Mouse (Mus musculus): ENCODE measurements around the gene Fahd1. TPM values are rescaled to one million over a fixed set of nuclear protein-coding genes. Genes with fewer than 3 reads are reported as not detected.

The Fahd1 gene
- polyA plus RNA-seq, 1 experiment from 2014 or later, result 77.1 TPM

- H3K4me2 ChIP-seq (replicated peaks), result no peak overlapping the region
- H3K9ac ChIP-seq, result no peak overlapping the region
- no peaks in the 10 kb centered on the region for H3K36me3 ChIP-seq
- no peaks in the 10 kb centered on the region for H3K9me3 ChIP-seq
- ATAC-seq, result no peak
- H3K4me1 ChIP-seq (replicated peaks), result no peaks in the 10 kb centered on the region
- whole genome bisulfite sequencing, result 53% methylated on average over 3 of the region's 3 CpGs
- H3K27me3 ChIP-seq (replicated peaks), result no peaks in the 10 kb centered on the region
- no peak overlapping the region for H3K4me3 ChIP-seq (replicated peaks)
- H3K27ac ChIP-seq, result no peak overlapping the region
Measured at GRCm38 (mm10) chr17:24821351-24822280, 28.5 kb downstream of the Fahd1 start.

- Histone ChIP-seq H3K9ac (no peak overlapping the region), H3K36me3 (no peaks in the 10 kb centered on the region), H3K4me1 (replicated peaks) (no peaks in the 10 kb centered on the region), H3K9me3 (no peaks in the 10 kb centered on the region), H3K27ac (no peak overlapping the region), H3K4me3 (replicated peaks) (no peak overlapping the region), H3K27me3 (replicated peaks) (no peaks in the 10 kb centered on the region), H3K4me2 (replicated peaks) (no peak overlapping the region)
- 44% methylated on average over 2 of the region's 2 CpGs for WGBS
- ATAC-seq, result no peak
Measured at GRCm38 (mm10) chr17:24819469-24819868, 30.7 kb downstream of the Fahd1 start.

GRCm38 (mm10) chr17:24818172-24818571 is 32.0 kb downstream of the Fahd1 start:
- WGBS, result 42% methylated on average over 6 of the region's 6 CpGs
- ATAC-seq, result no peak

GRCm38 (mm10) chr17:24817503-24817902 is 32.7 kb downstream of the Fahd1 start:
- no peak overlapping the region for H3K9ac ChIP-seq
- H3K27me3 ChIP-seq (replicated peaks), result no peaks in the 10 kb centered on the region
- H3K4me1 ChIP-seq (replicated peaks), result no peaks in the 10 kb centered on the region
- no peak for ATAC-seq
- no peaks in the 10 kb centered on the region for H3K9me3 ChIP-seq
- H3K27ac ChIP-seq, result no peak overlapping the region
- H3K4me3 ChIP-seq (replicated peaks), result no peak overlapping the region
- no peaks in the 10 kb centered on the region for H3K36me3 ChIP-seq
- H3K4me2 ChIP-seq (replicated peaks), result no peak overlapping the region
- 36% methylated on average over 1 of the region's 1 CpGs for WGBS

More at GRCm38 (mm10) chr17:24818172-24818571, 32.0 kb downstream of the Fahd1 start:
- no peaks in the 10 kb centered on the region for H3K4me1 ChIP-seq (replicated peaks)
- no peaks in the 10 kb centered on the region for H3K9me3 ChIP-seq
- no peaks in the 10 kb centered on the region for H3K27me3 ChIP-seq (replicated peaks)
- H3K4me2 ChIP-seq (replicated peaks), result no peak overlapping the region
- no peak overlapping the region for H3K27ac ChIP-seq
- no peak overlapping the region for H3K9ac ChIP-seq
- H3K36me3 ChIP-seq, result no peaks in the 10 kb centered on the region
- H3K4me3 ChIP-seq (replicated peaks), result no peak overlapping the region

- no peak overlapping the region for H3K4me3 ChIP-seq (replicated peaks)
- ATAC-seq, result no peak
- no peaks in the 10 kb centered on the region for H3K36me3 ChIP-seq
- no peak overlapping the region for H3K9ac ChIP-seq
- H3K4me1 ChIP-seq (replicated peaks), result no peaks in the 10 kb centered on the region
- no peaks in the 10 kb centered on the region for H3K27me3 ChIP-seq (replicated peaks)
- H3K27ac ChIP-seq, result no peak overlapping the region
- H3K9me3 ChIP-seq, result no peaks in the 10 kb centered on the region
- 80% methylated on average over 5 of the region's 5 CpGs for WGBS
- no peak overlapping the region for H3K4me2 ChIP-seq (replicated peaks)
Measured at GRCm38 (mm10) chr17:24815256-24815655, 34.9 kb downstream of the Fahd1 start.

- H3K27ac ChIP-seq, result no peak overlapping the region
- no peak overlapping the region for H3K4me3 ChIP-seq (replicated peaks)
- H3K36me3 ChIP-seq, result no peaks in the 10 kb centered on the region
- ATAC-seq, result no peak
- H3K4me2 ChIP-seq (replicated peaks), result no peak overlapping the region
- WGBS, result 36% methylated on average over 2 of the region's 2 CpGs
- H3K9me3 ChIP-seq, result no peaks in the 10 kb centered on the region
- no peaks in the 10 kb centered on the region; the same call in 1 of the 2 replicates for H3K27me3 ChIP-seq (replicated peaks)
- H3K9ac ChIP-seq, result no peak overlapping the region
- H3K4me1 ChIP-seq (replicated peaks), result no peaks in the 10 kb centered on the region
Measured at GRCm38 (mm10) chr17:24812215-24812614, 37.9 kb downstream of the Fahd1 start.

- Histone ChIP-seq H3K4me3 (replicated peaks) (no peak overlapping the region), H3K27me3 (replicated peaks) (no peaks in the 10 kb centered on the region; the same call in 1 of the 2 replicates), H3K4me1 (replicated peaks) (no peaks in the 10 kb centered on the region), H3K36me3 (no peaks in the 10 kb centered on the region), H3K27ac (no peak overlapping the region), H3K9ac (no peak overlapping the region), H3K9me3 (no peaks in the 10 kb centered on the region), H3K4me2 (replicated peaks) (no peak overlapping the region)
- no peak for ATAC-seq
- 73% methylated on average over 3 of the region's 3 CpGs for WGBS
Measured at GRCm38 (mm10) chr17:24811211-24811610, 39.0 kb downstream of the Fahd1 start.

GRCm38 (mm10) chr17:24803952-24804951 is 45.9 kb downstream of the Fahd1 start, which contains the start of gene Meiob:
Gene Meiob, plus strand, starts transcription at chr17:24804289.
- Histone ChIP-seq H3K27me3 (replicated peaks) (peaks cover 12% of the 10 kb centered on the region), H3K36me3 (no peaks in the 10 kb centered on the region), H3K9ac (peak within 1 kb of the TSS; percentile 53), H3K27ac (no peak within 1 kb of the TSS), H3K9me3 (no peaks in the 10 kb centered on the region), H3K4me3 (replicated peaks) (peak within 1 kb of the TSS; percentile 66), H3K4me2 (replicated peaks) (peak within 1 kb of the TSS; percentile 96), H3K4me1 (replicated peaks) (peaks cover 4% of the 10 kb centered on the region; the same call in 1 of the 2 replicates)
- peak; percentile 97 for ATAC-seq
- under 1% methylated on average over 71 of the region's 71 CpGs for WGBS

GRCm38 (mm10) chr17:24800524-24800923 is 49.6 kb downstream of the Fahd1 start:
- Histone ChIP-seq H3K9ac (no peak overlapping the region), H3K4me1 (replicated peaks) (peaks cover 4% of the 10 kb centered on the region; the same call in 1 of the 2 replicates), H3K27ac (no peak overlapping the region), H3K4me3 (replicated peaks) (no peak overlapping the region), H3K36me3 (no peaks in the 10 kb centered on the region), H3K9me3 (no peaks in the 10 kb centered on the region), H3K4me2 (replicated peaks) (no peak overlapping the region), H3K27me3 (replicated peaks) (peaks cover 12% of the 10 kb centered on the region)
- ATAC-seq, result no peak
- WGBS, result 50% methylated on average over 3 of the region's 3 CpGs

- H3K9me3 ChIP-seq, result no peaks in the 10 kb centered on the region
- H3K4me2 ChIP-seq (replicated peaks), result no peak overlapping the region
- no peak overlapping the region for H3K27ac ChIP-seq
- no peaks in the 10 kb centered on the region for H3K36me3 ChIP-seq
- H3K9ac ChIP-seq, result no peak overlapping the region
- 80% methylated on average over 4 of the region's 4 CpGs for WGBS
- peaks cover 4% of the 10 kb centered on the region for H3K27me3 ChIP-seq (replicated peaks)
- no peak overlapping the region for H3K4me3 ChIP-seq (replicated peaks)
- ATAC-seq, result no peak
- H3K4me1 ChIP-seq (replicated peaks), result peaks cover 1% of the 10 kb centered on the region; the same call in 1 of the 2 replicates
Measured at GRCm38 (mm10) chr17:24799476-24799875, 50.7 kb downstream of the Fahd1 start.
